Mouse (Mus musculus) thymus, adult 2 months (tissue): ENCODE data around the gene Gm14124. TPM values are rescaled to one million over a fixed set of nuclear protein-coding genes. Genes with fewer than 3 reads are reported as not detected.
A peak's percentile ranks its signal among the peaks of the same experiment; 100 is the strongest.
"Not testable (repeated sequence)": the region's sequence is repeated elsewhere in the genome, so short reads cannot be mapped to it uniquely, and the experiment has no call there.

Source experiments
- DNase-seq: peaks from one replicate; pipeline ENCODE4 v3.0.0; 2021
- H3K27ac ChIP-seq: fragments of 200-500 bp; 2 replicates; pipeline ENCODE4 v1.5.1; 2012; ENCODE audit warnings: low read length, control low read depth; ENCODE audit not compliant: control insufficient read depth, insufficient read depth
- H3K27me3 ChIP-seq: fragments of 200-500 bp; 2 replicates; pipeline ENCODE4 v1.6.1; 2012; ENCODE audit warnings: mild to moderate bottlenecking, low read length, moderate library complexity, mixed read lengths; ENCODE audit not compliant: control insufficient read depth, insufficient read depth
- H3K36me3 ChIP-seq: fragments of 200-500 bp; 2 replicates; pipeline ENCODE4 v1.6.1; 2012; ENCODE audit warnings: mild to moderate bottlenecking, low read length, moderate library complexity; ENCODE audit not compliant: control insufficient read depth, insufficient read depth
- H3K4me1 ChIP-seq: fragments of 200-500 bp; replicated peaks from 2 replicates; pipeline ENCODE4 v1.6.1; 2012; ENCODE audit warnings: low read length; ENCODE audit not compliant: control insufficient read depth, insufficient read depth
- H3K4me3 ChIP-seq: fragments of 200-500 bp; 2 replicates; pipeline ENCODE4 v1.5.1; 2012; ENCODE audit warnings: mild to moderate bottlenecking, low read length, control low read depth, moderate library complexity; ENCODE audit not compliant: control insufficient read depth, insufficient read depth
- CTCF ChIP-seq: fragments of 200-500 bp; IDR thresholded peaks from 2 replicates; pipeline ENCODE4 v1.5.1; 2012; ENCODE audit warnings: mild to moderate bottlenecking, control low read depth, low read length, moderate library complexity, borderline replicate concordance; ENCODE audit not compliant: control insufficient read depth, poor library complexity, insufficient read depth; ENCODE audit errors: extremely low read depth
- POLR2A ChIP-seq: fragments of 200-500 bp; IDR thresholded peaks from 2 replicates; pipeline ENCODE4 v1.6.1; 2012; ENCODE audit warnings: mild to moderate bottlenecking, low read length, control low read depth, moderate library complexity; ENCODE audit not compliant: control insufficient read depth, poor library complexity, insufficient read depth; ENCODE audit errors: extremely low read depth
- WGBS: fragments of 180-500 bp; shearing (Covaris S2); methylation state at CpG from one replicate; pipeline ENCODE4 v1.1.7; 2018; 5-methylcytosine and 5-hydroxymethylcytosine counted together
- polyA plus RNA-seq: library from polyadenylated mRNA; depleted of rRNA; stranded (reverse); fragments of >200 nt; gene quantifications from 2 replicates; pipeline ENCODE4 v1.2.3, GENCODE M21; 2012; rRNA removed

The Gm14124 gene
- polyA plus RNA-seq, 1 experiment, result not detected

DNA sequence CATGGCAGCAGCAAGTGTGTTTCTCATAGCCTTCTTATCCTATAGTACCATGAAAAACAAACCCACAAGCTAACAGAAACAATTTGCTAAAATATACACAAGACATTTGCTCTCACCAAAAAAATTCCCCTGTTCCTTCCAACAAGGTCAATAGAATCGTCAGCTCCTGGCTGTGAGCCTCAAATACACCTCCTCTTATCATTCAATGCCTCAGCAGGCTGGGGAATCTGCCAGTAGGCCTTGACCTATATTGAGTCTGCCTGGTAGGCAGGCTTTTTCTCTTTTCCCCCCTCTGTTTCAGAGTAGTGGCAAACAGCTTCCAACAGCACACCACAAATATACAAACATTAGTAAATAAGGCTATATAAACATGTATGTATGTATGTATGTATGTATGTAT lies 41.8 kb downstream of the Gm14124 start:
- DNase-seq, result no peak
- 76% methylated on average over 1 of the region's 1 CpGs for WGBS
- TF ChIP-seq CTCF, result no peak
- Histone ChIP-seq H3K36me3 (no peaks in the 10 kb centered on the region), H3K27me3 (no peaks in the 10 kb centered on the region), H3K27ac (no peak overlapping the region), H3K4me1 (no peaks in the 10 kb centered on the region), H3K4me3 (no peak overlapping the region)

GRCm38 (mm10) chr2:150307183-150307773 lies 50.0 kb downstream of the Gm14124 start:
- no peaks in the 10 kb centered on the region for H3K36me3 ChIP-seq
- no peaks in the 10 kb centered on the region for H3K27me3 ChIP-seq
- 52% methylated on average over 10 of the region's 10 CpGs for WGBS
- H3K4me1 ChIP-seq, result peaks cover 2% of the 10 kb centered on the region; the same call in 1 of the 2 replicates
- H3K4me3 ChIP-seq, result no peak overlapping the region
- TF ChIP-seq POLR2A (no peak), CTCF (no peak)
- peak overlapping the region; percentile 51; the same call in 1 of the 2 replicates for H3K27ac ChIP-seq
- DNase-seq, result peak; percentile 13

- not testable (repeated sequence) for H3K36me3 ChIP-seq, H3K4me1 ChIP-seq, H3K27me3 ChIP-seq
- Histone ChIP-seq H3K4me3 (peak overlapping the region; percentile 89), H3K27ac (peak overlapping the region; percentile 61)
- DNase-seq, result peak; percentile 88
- WGBS, result 7% methylated on average over 19 of the region's 19 CpGs
- TF ChIP-seq POLR2A, result 0 out of 2 replicates have a peak, but pooled peaks have one; percentile 17
Observed at GRCm38 (mm10) chr2:150310952-150311884, 53.9 kb downstream of the Gm14124 start.

DNA sequence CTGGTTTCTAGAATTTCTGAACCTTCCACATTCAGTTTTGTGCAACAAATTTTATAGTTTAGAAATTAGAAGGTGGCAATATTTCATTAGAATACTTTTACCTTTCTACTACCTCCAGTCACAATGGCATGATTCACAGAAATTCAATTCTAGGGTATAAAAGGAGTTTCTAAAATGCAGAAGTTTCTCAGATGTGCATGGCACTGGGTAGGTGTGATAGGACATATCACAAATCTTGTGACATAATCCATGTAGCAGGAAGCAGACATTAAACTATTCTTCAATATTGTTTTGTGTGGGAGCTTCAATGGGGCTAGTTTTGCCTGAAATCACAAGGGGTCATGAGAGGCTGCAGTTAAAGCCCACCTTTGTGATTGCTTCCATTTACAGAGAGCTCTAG lies 58.8 kb downstream of the Gm14124 start:
- no peak overlapping the region for H3K27ac ChIP-seq
- H3K4me3 ChIP-seq, result no peak overlapping the region
- H3K27me3 ChIP-seq, result no peaks in the 10 kb centered on the region
- H3K4me1 ChIP-seq, result no peaks in the 10 kb centered on the region
- no peaks in the 10 kb centered on the region; the same call in 1 of the 2 replicates for H3K36me3 ChIP-seq
- DNase-seq, result no peak
- TF ChIP-seq POLR2A (no peak), CTCF (no peak)

GRCm38 (mm10) chr2:150318973-150319372 lies 61.7 kb downstream of the Gm14124 start:
- Histone ChIP-seq H3K4me3 (no peak overlapping the region), H3K27ac (no peak overlapping the region), H3K27me3 (no peaks in the 10 kb centered on the region), H3K4me1 (no peaks in the 10 kb centered on the region), H3K36me3 (no peaks in the 10 kb centered on the region; the same call in 1 of the 2 replicates)
- 100% methylated on average over 1 of the region's 1 CpGs for WGBS
- DNase-seq, result no peak
- TF ChIP-seq CTCF, result no peak
- TF ChIP-seq POLR2A, result no peak

Other genes with a start within 250 kb of the Gm14124 start
- gene Zfp120, start 120.8 kb upstream of the Gm14124 start, polyA plus RNA-seq, result 1.9 and 2.6 TPM in 2 replicates
- not detected in 2 replicates for gene Gm10770, start 77.8 kb upstream of the Gm14124 start, polyA plus RNA-seq
- gene Gm14139, start 75.8 kb upstream of the Gm14124 start, polyA plus RNA-seq, result not detected in 2 replicates
- gene Zfp937, start 39.4 kb upstream of the Gm14124 start, polyA plus RNA-seq, result 0.11 and 0.19 TPM in 2 replicates
- 0.27 and 0.31 TPM in 2 replicates for gene Gm21994, start 1.9 kb upstream of the Gm14124 start, polyA plus RNA-seq
- gene Gm10130, start 66.2 kb downstream of the Gm14124 start, polyA plus RNA-seq, result not detected in 2 replicates
- gene 3300002I08Rik, start 105.2 kb downstream of the Gm14124 start, polyA plus RNA-seq, result 0.78 and 1.6 TPM in 2 replicates
- 0.08 and 0.16 TPM in 2 replicates for gene Zfp442, start 194.0 kb downstream of the Gm14124 start, polyA plus RNA-seq
- gene Zfp345, start 227.6 kb downstream of the Gm14124 start, polyA plus RNA-seq, result not detected in 2 replicates